9 mouse cellular contexts compared by ENCODE assay signal in the genomic region with DNA sequence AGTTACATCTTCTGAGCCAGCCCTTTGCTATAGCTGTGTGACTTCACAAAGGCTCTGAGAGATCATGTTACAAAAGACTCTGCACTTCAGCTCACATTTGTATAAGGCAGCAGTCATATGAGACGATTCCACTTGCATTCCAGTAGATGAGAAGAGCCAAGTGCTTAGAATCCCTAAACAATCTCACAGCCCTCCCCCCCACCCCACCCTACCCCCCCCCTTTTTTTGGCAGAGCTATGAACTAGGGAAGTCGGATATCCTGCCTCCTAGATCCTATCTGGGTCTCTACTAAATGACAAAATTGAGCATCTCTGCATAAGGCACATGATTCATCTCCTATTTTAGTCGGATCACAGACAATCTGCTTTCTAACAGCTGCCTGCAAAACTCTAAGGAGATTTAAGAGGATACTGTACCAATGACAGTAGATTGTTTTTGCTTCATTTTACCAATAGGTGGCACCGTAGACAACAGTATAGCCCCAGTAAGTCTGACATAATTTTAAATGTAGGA.
A peak's percentile ranks its signal among the peaks of the same experiment; 100 is the strongest.
DNase-seq lines count a peak whose midpoint lies in the region; ATAC-seq and TF ChIP-seq lines count a peak whose summit lies in the region.
"Had no signal": no experiment of that assay in that cellular context is flagged by ENCODE, and none has a peak within 500 bp of the region (broad histone marks: within the 10 kb centered on the region; RNA-seq: fewer than 3 reads in every experiment).

No protein-coding gene starts in this region.

- H3K36me3 ChIP-seq in kidney, adult 2 months (ENCODE audit: control insufficient read depth, insufficient read depth, low read length): no peaks in the 10 kb centered on the region
- no peaks in the 10 kb centered on the region for H3K36me3 ChIP-seq in kidney, postnatal 0 days (ENCODE audit: insufficient read depth, low read length)
- no peaks in the 10 kb centered on the region for H3K36me3 ChIP-seq in neural tube, embryonic 12.5 days

- WGBS in kidney, adult 2 months: 2% methylated on average over 4 of the region's 4 CpGs
- 2% methylated on average over 4 of the region's 4 CpGs for WGBS in kidney, postnatal 0 days
- whole genome bisulfite sequencing in neural tube, embryonic 12.5 days: 14% methylated on average over 4 of the region's 4 CpGs

- no peak overlapping the region for H3K27ac ChIP-seq in kidney, adult 2 months (ENCODE audit: insufficient read depth, low read depth, low read length)
- peak overlapping the region; percentile 73; the same call in 1 of the 2 replicates for H3K27ac ChIP-seq in embryonic fibroblast, embryonic 13.5 days (ENCODE audit: insufficient read depth, low read length)
- no peak overlapping the region for H3K27ac ChIP-seq in kidney, postnatal 0 days
- H3K27ac ChIP-seq in neural tube, embryonic 12.5 days: no peak overlapping the region

- TF ChIP-seq CTCF in kidney, adult 2 months (conservative IDR thresholded peaks at IDR 0.05; ENCODE audit: insufficient read depth, insufficient read length, low read depth, low read length): 0 out of 2 replicates have a peak, but pooled peaks have one; percentile 14
- TF ChIP-seq CTCF in embryonic fibroblast, embryonic 13.5 days (IDR thresholded peaks at IDR 0.05; ENCODE audit: borderline replicate concordance, insufficient read depth, low read length): no peak
- TF ChIP-seq CTCF in kidney, postnatal 0 days (IDR thresholded peaks at IDR 0.05; ENCODE audit: low read depth): peak; percentile 79

- H3K4me2 ChIP-seq in kidney, postnatal 0 days (ENCODE audit: low read length): no peak overlapping the region
- H3K4me2 ChIP-seq in neural tube, embryonic 12.5 days (replicated peaks): no peak overlapping the region

- ATAC-seq in kidney, postnatal 0 days (replicated peaks; ENCODE audit: low FRiP score, low read depth): peak; percentile 72
- peak; percentile 88 for ATAC-seq in neural tube, embryonic 12.5 days (ENCODE audit: low FRiP score, low read depth)

- H3K4me1 ChIP-seq in kidney, adult 2 months (ENCODE audit: control insufficient read depth, insufficient read depth, low read length): no peaks in the 10 kb centered on the region
- no peaks in the 10 kb centered on the region; the same call in 1 of the 2 replicates for H3K4me1 ChIP-seq in embryonic fibroblast, embryonic 13.5 days (ENCODE audit: control insufficient read depth, insufficient read depth, low read length)
- H3K4me1 ChIP-seq in kidney, postnatal 0 days (replicated peaks; ENCODE audit: insufficient read depth, low read length): no peaks in the 10 kb centered on the region
- no peaks in the 10 kb centered on the region for H3K4me1 ChIP-seq in neural tube, embryonic 12.5 days
- H3K4me1 ChIP-seq: megakaryocyte, embryonic 14.5 days had no signal

- H3K9me3 ChIP-seq in kidney, postnatal 0 days (replicated peaks; ENCODE audit: low read length): no peaks in the 10 kb centered on the region
- no peaks in the 10 kb centered on the region for H3K9me3 ChIP-seq in neural tube, embryonic 12.5 days
- H3K9me3 ChIP-seq: megakaryocyte, embryonic 14.5 days had no signal

- DNase-seq in kidney, adult 2 months: peak; percentile 74
- DNase-seq in kidney, postnatal 10 days: no peak
- DNase-seq in MN1 (ENCODE audit: low spot score): peak; percentile 91
- peak; percentile 94 for DNase-seq in kidney, postnatal 0 days (ENCODE audit: low spot score)
- no peak for DNase-seq in testis, postnatal 10 days (ENCODE audit: low spot score)
- DNase-seq in thymus, adult 18-20 months: no peak

- no peak for TF ChIP-seq POLR2A in kidney, adult 2 months (IDR thresholded peaks at IDR 0.05; ENCODE audit: low read depth, low read length)
- no peak for TF ChIP-seq POLR2A in embryonic fibroblast, embryonic 13.5 days (IDR thresholded peaks at IDR 0.05; ENCODE audit: low read depth, low read length)

- no peak overlapping the region for H3K9ac ChIP-seq in kidney, postnatal 0 days (ENCODE audit: low read depth, low read length)
- H3K9ac ChIP-seq in neural tube, embryonic 12.5 days: no peak overlapping the region; the same call in 1 of the 2 replicates

- no peak overlapping the region for H3K4me3 ChIP-seq in kidney, adult 2 months (ENCODE audit: insufficient read depth, low read depth, low read length)
- H3K4me3 ChIP-seq in embryonic fibroblast, embryonic 13.5 days (ENCODE audit: insufficient read depth, low read length): no peak overlapping the region
- H3K4me3 ChIP-seq in kidney, postnatal 0 days (replicated peaks; ENCODE audit: low read depth, low read length): no peak overlapping the region
- no peak overlapping the region for H3K4me3 ChIP-seq in neural tube, embryonic 12.5 days
- H3K4me3 ChIP-seq: megakaryocyte, embryonic 14.5 days had no signal

- no peaks in the 10 kb centered on the region for H3K27me3 ChIP-seq in kidney, adult 2 months (replicated peaks; ENCODE audit: control insufficient read depth, insufficient read depth, low read length)
- no peaks in the 10 kb centered on the region for H3K27me3 ChIP-seq in kidney, postnatal 0 days (ENCODE audit: insufficient read depth, low read length)
- H3K27me3 ChIP-seq in neural tube, embryonic 12.5 days (replicated peaks): no peaks in the 10 kb centered on the region

Comparison
In these comparisons a context has a peak if more than half of its experiments do, and no peak if none do; other contexts are left out.
1. DNase-seq: peak in kidney, adult 2 months (single experiment), MN1 (single experiment) and kidney, postnatal 0 days (single experiment); none in kidney, postnatal 10 days (single experiment), testis, postnatal 10 days (single experiment) and thymus, adult 18-20 months (0 of 2).